Mouse (Mus musculus) ES-E14 (cell line): ENCODE data around the gene Yod1. TPM values are rescaled to one million over a fixed set of nuclear protein-coding genes. Genes with fewer than 3 reads are reported as not detected.

Experiments
- DNase-seq: peaks from one replicate; pipeline ENCODE4 v3.0.0-alpha.2; 2013; ENCODE audit warnings: low read depth, low spot score
- H3K27ac ChIP-seq: 2 replicates; pipeline ENCODE4 v1.5.1; 2012; ENCODE audit warnings: low read depth, mild to moderate bottlenecking, low read length, moderate library complexity, mixed read lengths; ENCODE audit not compliant: poor library complexity, insufficient read depth, severe bottlenecking
- H3K36me3 ChIP-seq: 2 replicates; pipeline ENCODE4 v1.6.1; 2012; ENCODE audit warnings: mild to moderate bottlenecking, low read length, moderate library complexity, mixed read lengths; ENCODE audit not compliant: control insufficient read depth, poor library complexity, insufficient read depth, severe bottlenecking
- H3K4me1 ChIP-seq, 2 experiments: fragments of 150-350 bp in 1 of 2; sonication (generic) in 1 of 2; 2 replicates each; pipeline ENCODE4 v1.6.1; 2012; ENCODE audit warnings: low read length in 2 of 2, mild to moderate bottlenecking in 1 of 2, mixed read lengths in 1 of 2; ENCODE audit not compliant: control insufficient read depth in 2 of 2, insufficient read depth in 2 of 2, poor library complexity in 1 of 2
- H3K4me3 ChIP-seq, 2 experiments: fragments of 150-350 bp in 1 of 2; sonication (generic) in 1 of 2; 2 replicates each; pipeline ENCODE4 v1.5.1; 2012; ENCODE audit warnings: low read length in 2 of 2, low read depth in 1 of 2, mild to moderate bottlenecking in 1 of 2, mixed read lengths in 1 of 2; ENCODE audit not compliant: insufficient read depth in 1 of 2, poor library complexity in 1 of 2, severe bottlenecking in 1 of 2
- H3K9ac ChIP-seq: 2 replicates; pipeline ENCODE4 v1.6.1; 2012; ENCODE audit warnings: low read depth, mild to moderate bottlenecking, low read length, mixed read lengths; ENCODE audit not compliant: poor library complexity, insufficient read depth, severe bottlenecking
- H3K9me3 ChIP-seq: fragments of 150-350 bp; sonication (generic); 2 replicates; pipeline ENCODE4 v1.6.1; 2012; ENCODE audit warnings: low read depth, mild to moderate bottlenecking, low read length; ENCODE audit not compliant: control insufficient read depth, insufficient read depth
- CHD2 ChIP-seq: IDR thresholded peaks from 2 replicates; pipeline ENCODE4 v1.6.1; 2014; ENCODE audit warnings: mild to moderate bottlenecking, low read depth, low read length, inconsistent platforms
- HCFC1 ChIP-seq: IDR thresholded peaks from 2 replicates; pipeline ENCODE4 v1.6.1; 2012; ENCODE audit warnings: low read length, inconsistent platforms, borderline replicate concordance; ENCODE audit not compliant: insufficient read depth
- MAFK ChIP-seq: IDR thresholded peaks from 2 replicates; pipeline ENCODE4 v1.6.1; 2014; ENCODE audit warnings: mild to moderate bottlenecking, low read depth, low read length, inconsistent platforms; ENCODE audit not compliant: insufficient read depth
- ZC3H11A ChIP-seq: IDR thresholded peaks from 2 replicates; pipeline ENCODE4 v1.6.1; 2012; ENCODE audit warnings: low read depth, mild to moderate bottlenecking, inconsistent platforms, low read length, borderline replicate concordance
- ZNF384 ChIP-seq: IDR thresholded peaks from 2 replicates; pipeline ENCODE4 v1.6.1; 2012; ENCODE audit warnings: low read depth, low read length, inconsistent platforms
- in situ Hi-C, 2 experiments: fragments of 600-800 bp; cut with MboI; formaldehyde crosslinking; loops; one replicate each; pipeline ENCODE4 v1.15.1; 2025; ENCODE audit warnings: low sequenced_read_pairs in 2 of 2, inconsistent platforms in 1 of 2; ENCODE audit not compliant: unreplicated experiment in 2 of 2
- total RNA-seq: library from RNA; depleted of rRNA; stranded (reverse); fragments of 300-350 nt; gene quantifications from 2 replicates; pipeline ENCODE4 v1.2.3, GENCODE M21; 2012; rRNA removed

Gene Yod1
- total RNA-seq, 1 experiment, result 4.5 TPM

DNA sequence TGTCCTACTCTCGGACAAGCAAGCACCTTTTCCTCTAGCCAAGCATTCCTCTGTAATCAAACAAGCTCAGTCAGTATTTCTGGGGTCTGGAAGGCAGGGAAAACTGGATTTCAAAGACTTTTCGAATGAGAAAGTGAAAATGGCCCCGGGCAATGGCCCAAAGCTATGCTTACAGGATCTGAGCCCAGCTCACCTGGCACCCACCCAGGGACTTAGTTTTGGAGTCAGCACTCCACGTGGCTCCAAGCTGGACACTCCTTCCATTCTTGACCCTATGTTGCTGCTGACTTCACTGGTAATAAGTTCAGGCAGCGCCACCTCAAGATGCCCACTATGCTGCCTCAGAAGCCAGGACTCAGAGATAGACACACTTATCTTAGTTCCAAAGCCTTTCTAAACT is 49.9 kb downstream of the Yod1 start:
- in situ Hi-C loops, result no loop called here
- H3K9me3 ChIP-seq, result no peaks in the 10 kb centered on the region

DNA sequence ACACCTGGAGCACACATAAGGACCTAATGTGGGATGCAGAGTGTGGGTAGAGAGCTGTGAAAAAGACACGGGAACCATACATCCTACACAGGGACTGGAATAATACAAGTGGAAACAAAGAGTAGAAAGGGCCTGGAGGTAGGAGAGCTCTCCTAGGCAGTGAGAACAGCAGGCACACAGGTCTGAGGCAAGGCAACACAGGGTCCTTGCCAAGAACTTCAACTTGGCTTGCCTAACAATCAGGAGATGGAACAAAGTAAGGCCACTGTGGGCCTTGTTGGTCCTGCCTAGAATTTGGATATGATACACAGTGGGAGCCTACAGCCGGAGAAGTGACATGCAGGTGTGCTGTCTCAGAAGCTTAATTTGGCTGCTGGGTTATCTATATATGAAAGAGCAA is 52.8 kb downstream of the Yod1 start:
- H3K9me3 ChIP-seq, result no peaks in the 10 kb centered on the region
- TF ChIP-seq ZNF384 (no peak), CHD2 (no peak), MAFK (no peak), ZC3H11A (no peak), HCFC1 (no peak)
- H3K4me1 ChIP-seq, result no peaks in the 10 kb centered on the region
- no peak for DNase-seq
- no peak overlapping the region for H3K9ac ChIP-seq
- in situ Hi-C loops, result no loop called here
- no peaks in the 10 kb centered on the region for H3K36me3 ChIP-seq
- H3K27ac ChIP-seq, result no peak overlapping the region
- H3K4me3 ChIP-seq, result no peak overlapping the region

More for the DNA sequence above, 49.9 kb downstream of the Yod1 start:
- Histone ChIP-seq H3K36me3 (no peaks in the 10 kb centered on the region), H3K27ac (no peak overlapping the region), H3K4me3 (no peak overlapping the region), H3K4me1 (no peaks in the 10 kb centered on the region), H3K9ac (no peak overlapping the region)
- TF ChIP-seq ZNF384 (no peak), MAFK (no peak), ZC3H11A (no peak), HCFC1 (no peak)
- DNase-seq, result no peak

DNA sequence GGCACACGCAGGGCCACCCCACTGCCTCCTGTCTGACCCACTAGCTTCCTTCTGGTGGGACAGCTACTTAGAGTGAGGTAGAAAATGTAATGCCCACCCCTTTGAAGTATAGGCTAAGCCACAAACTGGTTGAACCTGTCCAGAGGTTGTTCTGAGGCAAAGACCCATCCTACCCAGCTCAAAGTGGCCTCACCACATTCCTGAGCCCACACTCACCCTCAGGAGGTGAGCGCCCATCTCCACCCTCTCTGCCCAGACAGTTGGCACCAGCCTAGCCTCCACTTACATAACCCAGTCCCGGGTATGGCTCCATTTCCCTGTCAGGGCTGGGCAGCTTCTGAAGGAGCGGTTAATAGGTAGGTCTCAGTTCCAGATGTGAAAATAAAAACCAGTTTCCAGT is 53.4 kb downstream of the Yod1 start:
- Histone ChIP-seq H3K4me1 (no peaks in the 10 kb centered on the region), H3K27ac (no peak overlapping the region), H3K9me3 (no peaks in the 10 kb centered on the region), H3K9ac (no peak overlapping the region), H3K4me3 (no peak overlapping the region), H3K36me3 (no peaks in the 10 kb centered on the region)
- in situ Hi-C loops, result no loop called here
- no peak for TF ChIP-seq HCFC1
- TF ChIP-seq ZNF384, result no peak
- no peak for TF ChIP-seq ZC3H11A
- no peak for TF ChIP-seq CHD2
- no peak for DNase-seq

DNA sequence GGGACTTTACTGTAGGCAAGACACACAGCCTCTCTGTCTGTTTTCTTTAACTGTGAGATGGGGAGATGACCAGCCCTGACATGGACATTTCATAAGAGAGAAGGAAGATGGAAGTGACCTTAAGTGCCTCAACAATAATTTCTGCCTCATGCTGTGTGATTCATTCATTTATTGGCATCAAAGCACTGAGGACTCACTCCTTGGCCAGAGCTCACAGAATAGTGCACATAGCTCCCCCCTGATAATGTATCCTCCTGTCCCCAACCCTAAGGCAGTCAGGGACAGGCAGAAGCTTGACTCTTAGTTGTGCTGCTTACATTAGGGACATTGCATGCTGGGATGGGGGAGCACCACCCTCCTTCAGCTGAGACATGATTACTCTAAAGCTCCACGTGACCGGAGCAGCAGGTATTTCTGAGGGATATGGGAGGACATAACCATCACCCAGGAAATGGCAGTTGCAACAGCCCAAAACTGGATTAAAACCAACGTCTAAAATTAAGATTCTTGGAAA is 53.9 kb downstream of the Yod1 start:
- no peak for DNase-seq

More for the DNA sequence above, 53.9 kb downstream of the Yod1 start:
- TF ChIP-seq MAFK (no peak), CHD2 (no peak), HCFC1 (no peak), ZC3H11A (no peak)
- no peaks in the 10 kb centered on the region for H3K36me3 ChIP-seq
- in situ Hi-C loops, result no loop called here
- no peak overlapping the region for H3K4me3 ChIP-seq
- H3K9me3 ChIP-seq, result no peaks in the 10 kb centered on the region
- no peak overlapping the region for H3K27ac ChIP-seq
- no peaks in the 10 kb centered on the region for H3K4me1 ChIP-seq
- no peak overlapping the region for H3K9ac ChIP-seq

Other genes starting within 250 kb of the Yod1 start
- gene Zp3r, start 87.7 kb upstream of the Yod1 start, total RNA-seq, result not detected in 2 replicates
- gene C4bp, start 55.7 kb upstream of the Yod1 start, total RNA-seq, result not detected in 2 replicates
- gene Gm29427, start 1.5 kb upstream of the Yod1 start, total RNA-seq, result 0.18 TPM in 1 of 2 replicates, not detected in the other
- 10.0 and 12.1 TPM in 2 replicates for gene Pfkfb2, start 11.9 kb downstream of the Yod1 start, total RNA-seq
- 0.53 and 1.1 TPM in 2 replicates for gene AA986860, start 14.6 kb downstream of the Yod1 start, total RNA-seq
- 0.09 and 0.11 TPM in 2 replicates for gene Fcamr, start 83.6 kb downstream of the Yod1 start, total RNA-seq
- gene Pigr, start 109.4 kb downstream of the Yod1 start, total RNA-seq, result 0.04 TPM in 1 of 2 replicates, not detected in the other
- gene Fcmr, start 148.3 kb downstream of the Yod1 start, total RNA-seq, result not detected in 2 replicates
- 0.48 and 1.9 TPM in 2 replicates for gene Il24, start 170.1 kb downstream of the Yod1 start, total RNA-seq
- not detected in 2 replicates for gene Il20, start 194.1 kb downstream of the Yod1 start, total RNA-seq
- 0.36 TPM in 1 of 2 replicates, not detected in the other for gene Il19, start 222.8 kb downstream of the Yod1 start, total RNA-seq